Mouse (Mus musculus) stomach, postnatal 0 days (tissue): ENCODE results near the gene Scaf8.

Experiments
- CTCF ChIP-seq: IDR thresholded peaks from 2 replicates; pipeline ENCODE4 v1.5.1; 2016; ENCODE audit warnings: antibody characterized with exemption, low read depth, mild to moderate bottlenecking, moderate library complexity
- EP300 ChIP-seq: optimal IDR thresholded peaks from 2 replicates; pipeline ENCODE3; 2016; ENCODE audit warnings: antibody characterized with exemption

GRCm38 (mm10) chr17:3232626-3233025 is 117.9 kb downstream of the Scaf8 start:
- TF ChIP-seq CTCF (no peak), EP300 (no peak)
